10 mouse cellular contexts compared by ENCODE assay signal in the genomic region with DNA sequence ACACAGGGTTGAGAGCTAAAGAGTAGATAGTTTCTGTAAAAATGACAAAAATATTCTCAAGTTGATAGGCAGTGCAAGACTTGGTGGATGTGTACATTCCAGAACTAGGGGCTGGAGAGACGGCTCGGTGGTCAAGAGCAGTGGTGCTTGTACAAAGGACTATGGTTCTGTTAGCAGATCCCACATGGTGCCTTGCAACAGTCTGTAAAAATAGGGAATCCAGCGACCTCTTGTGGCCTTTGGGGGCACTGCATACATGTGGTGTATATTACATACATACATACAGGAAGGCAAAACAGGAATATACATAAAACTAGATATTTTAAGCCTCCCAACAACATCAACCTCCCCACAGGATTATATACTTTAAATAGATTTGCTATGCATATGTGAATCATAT. TPM values are rescaled to one million over a fixed set of nuclear protein-coding genes. Genes with fewer than 3 reads are reported as not detected.
DNase-seq lines count a peak whose midpoint lies in the region; ATAC-seq and TF ChIP-seq lines count a peak whose summit lies in the region.
"Had no signal": no experiment of that assay in that cellular context is flagged by ENCODE, and none has a peak within 500 bp of the region (broad histone marks: within the 10 kb centered on the region; RNA-seq: fewer than 3 reads in every experiment).

No protein-coding gene starts in this region.

- H3K27me3 ChIP-seq in lung, embryonic 14.5 days (ENCODE audit: insufficient read depth, low read length): no peaks in the 10 kb centered on the region
- no peaks in the 10 kb centered on the region for H3K27me3 ChIP-seq in forebrain, embryonic 11.5 days (ENCODE audit: control insufficient read depth, insufficient read depth, low read length)
- H3K27me3 ChIP-seq: Patski had no signal

- H3K9me3 ChIP-seq in lung, embryonic 14.5 days (ENCODE audit: low read depth, low read length): no peaks in the 10 kb centered on the region
- no peaks in the 10 kb centered on the region for H3K9me3 ChIP-seq in forebrain, embryonic 11.5 days (ENCODE audit: control insufficient read depth, low read length)

- H3K4me2 ChIP-seq in lung, embryonic 14.5 days: no peak overlapping the region
- no peak overlapping the region for H3K4me2 ChIP-seq in forebrain, embryonic 11.5 days (ENCODE audit: low read depth, low read length, severe bottlenecking)

- H3K4me3 ChIP-seq in lung, embryonic 14.5 days (ENCODE audit: low read depth, low read length): no peak overlapping the region
- no peak overlapping the region for H3K4me3 ChIP-seq in cortical plate, adult 2 months (ENCODE audit: insufficient read depth, low read length)
- no peak overlapping the region for H3K4me3 ChIP-seq in forebrain, embryonic 11.5 days (ENCODE audit: low read depth, low read length)

- H3K36me3 ChIP-seq in lung, embryonic 14.5 days (ENCODE audit: insufficient read depth): no peaks in the 10 kb centered on the region
- H3K36me3 ChIP-seq in forebrain, embryonic 11.5 days (ENCODE audit: control insufficient read depth, insufficient read depth, low read length): no peaks in the 10 kb centered on the region

- no peak for ATAC-seq in lung, embryonic 14.5 days (ENCODE audit: insufficient read depth)
- no peak for ATAC-seq in forebrain, embryonic 11.5 days (replicated peaks; ENCODE audit: low FRiP score)
- ATAC-seq: Patski had no signal

- no peak overlapping the region for H3K9ac ChIP-seq in lung, embryonic 14.5 days
- no peak overlapping the region for H3K9ac ChIP-seq in forebrain, embryonic 11.5 days (ENCODE audit: low read length)

- TF ChIP-seq CTCF in lung, embryonic 14.5 days (IDR thresholded peaks at IDR 0.05; ENCODE audit: low read depth): peak; percentile 44
- peak; percentile 18; the same call in 1 of the 2 replicates for TF ChIP-seq CTCF in cortical plate, adult 2 months (IDR thresholded peaks at IDR 0.05; ENCODE audit: extremely low read depth, insufficient read depth, low read length)

- peaks cover 6% of the 10 kb centered on the region; the same call in 1 of the 2 replicates for H3K4me1 ChIP-seq in lung, embryonic 14.5 days (ENCODE audit: insufficient read depth)
- no peaks in the 10 kb centered on the region for H3K4me1 ChIP-seq in cortical plate, adult 2 months (ENCODE audit: control insufficient read depth, insufficient read depth, low read length)
- no peaks in the 10 kb centered on the region for H3K4me1 ChIP-seq in forebrain, embryonic 11.5 days (replicated peaks; ENCODE audit: control insufficient read depth, insufficient read depth, low read length)

- DNase-seq in embryo, embryonic 10.5 days (ENCODE audit: low spot score): peak; percentile 45
- no peak for DNase-seq in embryo, embryonic 11 days
- peak; percentile 64 for DNase-seq in lung, embryonic 14.5 days
- no peak for DNase-seq in lung, postnatal 25 days (ENCODE audit: low spot score)
- DNase-seq in testis, postnatal 14 days (ENCODE audit: low spot score): peak; percentile 49
- no peak for DNase-seq in forebrain, embryonic 11.5 days (ENCODE audit: low spot score)
- DNase-seq in cerebellum, adult 9-10 months: no peak
- DNase-seq: kidney, postnatal 36 days had no signal

- no peak for TF ChIP-seq POLR2A in cortical plate, adult 2 months (IDR thresholded peaks at IDR 0.05; ENCODE audit: extremely low read depth, insufficient read depth, low read length)

- no peak overlapping the region for H3K27ac ChIP-seq in lung, embryonic 14.5 days (ENCODE audit: low read depth)
- no peak overlapping the region for H3K27ac ChIP-seq in cortical plate, adult 2 months (ENCODE audit: insufficient read depth, low read length)
- no peak overlapping the region for H3K27ac ChIP-seq in forebrain, embryonic 11.5 days (ENCODE audit: low read depth, low read length)

- WGBS in lung, embryonic 14.5 days: 54% methylated on average over 3 of the region's 3 CpGs
- 62% methylated on average over 3 of the region's 3 CpGs for WGBS in forebrain, embryonic 11.5 days

RNA-seq across cellular contexts. Expression of a gene that starts 12.8 kb away (rescaled TPM):
- 87.3 and 90.4 TPM in 2 replicates for polyA plus RNA-seq in lung, embryonic 14.5 days (2014; fragmentation: Nextera tagmentation; extraction: Ambion mirVana)
- polyA plus RNA-seq in cortical plate, adult 2 months (2012; rRNA removed): 176 and 186 TPM in 2 replicates
- 48.0 and 50.8 TPM in 2 replicates for polyA plus RNA-seq in forebrain, embryonic 11.5 days (2014; fragmentation: Nextera tagmentation; extraction: Ambion mirVana)

RNA-seq across cellular contexts. Expression of a gene that starts 26.0 kb away (rescaled TPM):
- 0.57 and 0.62 TPM in 2 replicates for polyA plus RNA-seq in lung, embryonic 14.5 days (2014; fragmentation: Nextera tagmentation; extraction: Ambion mirVana)
- polyA plus RNA-seq in cortical plate, adult 2 months (2012; rRNA removed): 0.26 and 0.48 TPM in 2 replicates
- polyA plus RNA-seq in forebrain, embryonic 11.5 days (2014; fragmentation: Nextera tagmentation; extraction: Ambion mirVana): 0.44 and 0.60 TPM in 2 replicates

RNA-seq across cellular contexts. Expression of a gene that starts 33.6 kb away (rescaled TPM):
- polyA plus RNA-seq in lung, embryonic 14.5 days (2014; fragmentation: Nextera tagmentation; extraction: Ambion mirVana): 2.9 and 3.8 TPM in 2 replicates
- 29.1 and 37.5 TPM in 2 replicates for polyA plus RNA-seq in cortical plate, adult 2 months (2012; rRNA removed)
- 0.71 and 1.1 TPM in 2 replicates for polyA plus RNA-seq in forebrain, embryonic 11.5 days (2014; fragmentation: Nextera tagmentation; extraction: Ambion mirVana)

RNA-seq across cellular contexts. Expression of a gene that starts 50.6 kb away (rescaled TPM):
- 27.7 and 31.4 TPM in 2 replicates for polyA plus RNA-seq in lung, embryonic 14.5 days (2014; fragmentation: Nextera tagmentation; extraction: Ambion mirVana)
- polyA plus RNA-seq in cortical plate, adult 2 months (2012; rRNA removed): 36.9 and 39.0 TPM in 2 replicates
- polyA plus RNA-seq in forebrain, embryonic 11.5 days (2014; fragmentation: Nextera tagmentation; extraction: Ambion mirVana): 25.4 and 30.8 TPM in 2 replicates

RNA-seq across cellular contexts. Expression of a gene that starts 59.7 kb away (rescaled TPM):
- polyA plus RNA-seq in lung, embryonic 14.5 days (2014; fragmentation: Nextera tagmentation; extraction: Ambion mirVana): 6.6 and 7.7 TPM in 2 replicates
- 3.0 and 3.4 TPM in 2 replicates for polyA plus RNA-seq in cortical plate, adult 2 months (2012; rRNA removed)
- 2.0 and 2.3 TPM in 2 replicates for polyA plus RNA-seq in forebrain, embryonic 11.5 days (2014; fragmentation: Nextera tagmentation; extraction: Ambion mirVana)

Comparison
In these comparisons a context has a peak if more than half of its experiments do, and no peak if none do; other contexts are left out.
1. DNase-seq: peak in embryo, embryonic 10.5 days (single experiment), lung, embryonic 14.5 days (single experiment) and testis, postnatal 14 days (single experiment); none in embryo, embryonic 11 days (single experiment), lung, postnatal 25 days (single experiment), forebrain, embryonic 11.5 days (single experiment) and cerebellum, adult 9-10 months (single experiment).